Mouse (Mus musculus) kidney, postnatal 36 days (tissue): ENCODE data around the gene Thoc5.

Source experiments
- DNase-seq, 2 experiments: peaks; one replicate each; pipeline ENCODE4 v3.0.0; 2021 to 2022; ENCODE audit warnings: mixed read lengths in 2 of 2

Gene Thoc5

GRCm38 (mm10) chr11:4894848-4895816 lies at the start of gene Thoc5:
Gene Thoc5, plus strand, starts transcription at chr11:4895320.
- DNase-seq, result peak; percentile 84 to 87

GRCm38 (mm10) chr11:4848483-4849248 lies 46.5 kb upstream of the Thoc5 start:
- peak; percentile 33 to 70 for DNase-seq

- DNase-seq, result peak; percentile 98 to 100
These were observed 45.7 kb upstream of the Thoc5 start, which contains the start of gene Nf2 for GRCm38 (mm10) chr11:4849258-4849943. Gene Nf2, minus strand, starts transcription at chr11:4849536.

GRCm38 (mm10) chr11:4850404-4850803 lies 44.7 kb upstream of the Thoc5 start:
- DNase-seq, result no peak

GRCm38 (mm10) chr11:4853021-4853420 lies 42.1 kb upstream of the Thoc5 start:
- DNase-seq, result no peak

GRCm38 (mm10) chr11:4854181-4854580 lies 40.9 kb upstream of the Thoc5 start:
- DNase-seq, result no peak

- DNase-seq, result no peak
These were observed 36.7 kb upstream of the Thoc5 start for GRCm38 (mm10) chr11:4858416-4858815.

GRCm38 (mm10) chr11:4860986-4861385 lies 34.1 kb upstream of the Thoc5 start:
- DNase-seq, result no peak

GRCm38 (mm10) chr11:4861816-4862604 lies 33.1 kb upstream of the Thoc5 start:
- DNase-seq, result no peak

GRCm38 (mm10) chr11:4862730-4863129 lies 32.4 kb upstream of the Thoc5 start:
- DNase-seq, result no peak

GRCm38 (mm10) chr11:4865645-4866251 lies 29.4 kb upstream of the Thoc5 start:
- DNase-seq, result peak; percentile 74 to 85

- peak; percentile 88 to 92 for DNase-seq
These were observed 21.2 kb upstream of the Thoc5 start, which contains the start of gene Nipsnap1 for GRCm38 (mm10) chr11:4873755-4874475. Gene Nipsnap1, plus strand, starts transcription at chr11:4873951.

- peak; percentile 82 to 84 for DNase-seq
These were observed 20.6 kb upstream of the Thoc5 start for GRCm38 (mm10) chr11:4874551-4874950.

GRCm38 (mm10) chr11:4881087-4881486 lies 14.0 kb upstream of the Thoc5 start:
- DNase-seq, result no peak

- DNase-seq, result peak; percentile 89 to 93
These were observed 12.1 kb upstream of the Thoc5 start for GRCm38 (mm10) chr11:4882892-4883627.

GRCm38 (mm10) chr11:4885385-4885903 lies 9.7 kb upstream of the Thoc5 start:
- peak; percentile 55 to 85 for DNase-seq

GRCm38 (mm10) chr11:4886987-4887386 lies 8.1 kb upstream of the Thoc5 start:
- DNase-seq, result no peak

- peak in 1 of 2 experiments; percentile 58 for DNase-seq
These were observed 5.3 kb downstream of the Thoc5 start for GRCm38 (mm10) chr11:4900437-4900836.

GRCm38 (mm10) chr11:4901956-4902355 lies 6.8 kb downstream of the Thoc5 start:
- DNase-seq, result no peak

GRCm38 (mm10) chr11:4906231-4906630 lies 11.1 kb downstream of the Thoc5 start:
- no peak for DNase-seq
